ENCODE assay signal across 35 mouse cellular contexts in genomic region chr8:120656322-120657052, GRCm38 (mm10). TPM values are rescaled to one million over a fixed set of nuclear protein-coding genes. Genes with fewer than 3 reads are reported as not detected.
DNase-seq lines count a peak whose midpoint lies in the region; ATAC-seq and TF ChIP-seq lines count a peak whose summit lies in the region.
"Had no signal": no experiment of that assay in that cellular context is flagged by ENCODE, and none has a peak within 500 bp of the region (broad histone marks: within the 10 kb centered on the region; RNA-seq: fewer than 3 reads in every experiment).

No protein-coding gene starts in this region.

- H3K36me3 ChIP-seq in E14TG2a.4 (ENCODE audit: insufficient read depth, low read length) = peaks cover 90% of the 10 kb centered on the region

- H3K4me3 ChIP-seq in layer of hippocampus, adult 2 months = no peak overlapping the region
- peak overlapping the region; percentile 17; the same call in 1 of the 2 replicates for H3K4me3 ChIP-seq in E14TG2a.4 (replicated peaks; ENCODE audit: low read length)
- no peak overlapping the region for H3K4me3 ChIP-seq in olfactory bulb, adult 2 months (ENCODE audit: insufficient read depth, low read depth, low read length)
- H3K4me3 ChIP-seq: embryonic facial prominence, embryonic 12.5 days; forebrain, embryonic 10.5 days; forebrain, embryonic 15.5 days; hindbrain, embryonic 15.5 days; kidney, embryonic 15.5 days; limb, embryonic 13.5 days; liver, embryonic 13.5 days; megakaryocyte, embryonic 14.5 days; midbrain, embryonic 15.5 days; myocyte; neural tube, embryonic 13.5 days had no signal

- TF ChIP-seq POLR2A in brain, embryonic 14.5 days (IDR thresholded peaks at IDR 0.05; ENCODE audit: borderline replicate concordance, extremely low read depth, insufficient read depth, insufficient read length, poor library complexity, severe bottlenecking) = no peak
- no peak for TF ChIP-seq POLR2A in olfactory bulb, adult 2 months (IDR thresholded peaks at IDR 0.05; ENCODE audit: insufficient read depth, low read depth, low read length)

- peaks cover 95% of the 10 kb centered on the region for H3K4me1 ChIP-seq in E14TG2a.4 (replicated peaks; ENCODE audit: low read depth, low read length)
- H3K4me1 ChIP-seq in olfactory bulb, adult 2 months (ENCODE audit: control insufficient read depth, insufficient read depth, low read length) = peaks cover 24% of the 10 kb centered on the region
- H3K4me1 ChIP-seq: embryonic facial prominence, embryonic 12.5 days; forebrain, embryonic 10.5 days; forebrain, embryonic 15.5 days; hindbrain, embryonic 15.5 days; kidney, embryonic 15.5 days; limb, embryonic 13.5 days; midbrain, embryonic 15.5 days; neural tube, embryonic 13.5 days had no signal

- H3K27me3 ChIP-seq in E14TG2a.4 (ENCODE audit: insufficient read depth, low read length) = no peaks in the 10 kb centered on the region
- H3K27me3 ChIP-seq: embryonic facial prominence, embryonic 12.5 days; forebrain, embryonic 15.5 days; hindbrain, embryonic 15.5 days; kidney, embryonic 15.5 days; limb, embryonic 13.5 days; liver, embryonic 13.5 days; megakaryocyte, embryonic 14.5 days; midbrain, embryonic 15.5 days; neural tube, embryonic 13.5 days had no signal

- TF ChIP-seq CTCF in layer of hippocampus, adult 2 months (conservative IDR thresholded peaks at IDR 0.05) = no peak
- no peak for TF ChIP-seq CTCF in E14TG2a.4 (conservative IDR thresholded peaks at IDR 0.05; ENCODE audit: low read length)
- TF ChIP-seq CTCF in brain, embryonic 14.5 days (IDR thresholded peaks at IDR 0.05; ENCODE audit: borderline replicate concordance, extremely low read depth, insufficient read depth, insufficient read length) = no peak
- TF ChIP-seq CTCF in olfactory bulb, adult 2 months (IDR thresholded peaks at IDR 0.05; ENCODE audit: insufficient read depth, low read depth, low read length) = no peak

- DNase-seq in layer of hippocampus, adult 2 months (ENCODE audit: low spot score in 2 of 2) = no peak
- DNase-seq in layer of hippocampus, adult 11-12 months (ENCODE audit: low spot score) = no peak
- peak; percentile 37 for DNase-seq in brain, embryonic 14.5 days (ENCODE audit: low read depth)
- DNase-seq in kidney, adult 9 months = no peak
- DNase-seq: adrenal gland, adult 8-10 months; cerebellum, adult 11-12 months; cerebellum, postnatal 10 days; gastrocnemius, postnatal 25 days; heart, adult 11 months; heart, postnatal 4 days; kidney, adult 11 months; kidney, postnatal 25 days; liver, embryonic 13.5 days; lung, adult 18-20 months; lung, postnatal 4 days; spleen, adult 18-20 months; thymus, adult 2 months; thymus, postnatal 36 days had no signal

- peak overlapping the region; percentile 72 for H3K27ac ChIP-seq in layer of hippocampus, adult 2 months
- peak overlapping the region; percentile 28 for H3K27ac ChIP-seq in olfactory bulb, adult 2 months (ENCODE audit: insufficient read depth, low read depth, low read length)
- H3K27ac ChIP-seq: embryonic facial prominence, embryonic 12.5 days; forebrain, embryonic 10.5 days; forebrain, embryonic 15.5 days; hindbrain, embryonic 15.5 days; kidney, embryonic 15.5 days; limb, embryonic 13.5 days; liver, embryonic 13.5 days; midbrain, embryonic 15.5 days; neural tube, embryonic 13.5 days had no signal

- no peak for ATAC-seq in monocyte, adult 5-6 weeks (replicated peaks; ENCODE audit: insufficient number of reproducible peaks, low FRiP score, low TSS enrichment, poor library complexity, severe bottlenecking)
- ATAC-seq: forebrain, embryonic 15.5 days; lung, postnatal 0 days; midbrain, embryonic 15.5 days had no signal

- no peaks in the 10 kb centered on the region for H3K9me3 ChIP-seq in E14TG2a.4 (ENCODE audit: low read length)
- H3K9me3 ChIP-seq: embryonic facial prominence, embryonic 12.5 days; forebrain, embryonic 10.5 days; forebrain, embryonic 15.5 days; hindbrain, embryonic 15.5 days; kidney, embryonic 15.5 days; limb, embryonic 13.5 days; liver, embryonic 13.5 days; megakaryocyte, embryonic 14.5 days; midbrain, embryonic 15.5 days; neural tube, embryonic 13.5 days had no signal

- 63% methylated on average over 7 of the region's 7 CpGs for WGBS in olfactory bulb, adult 2 months

RNA-seq across cellular contexts. Expression of gene 1190005I06Rik, which starts 9.1 kb away (rescaled TPM):
- 10 to 100 TPM; 14.0 to 15.6 TPM for total RNA-seq in layer of hippocampus, adult 2 months (2021)
- polyA plus RNA-seq in brain, embryonic 14.5 days (2012; rRNA removed) = 6.0 and 7.4 TPM in 2 replicates
- not detected in 2 replicates for polyA plus RNA-seq in olfactory bulb, adult 2 months (2012; ENCODE audit: insufficient read depth, insufficient read length, low replicate concordance, missing spikeins)
- total RNA-seq in monocyte, adult 5-6 weeks (2017) = not detected in 3 replicates

RNA-seq across cellular contexts. Expression of gene Gm27021, which starts 11.4 kb away (rescaled TPM):
- under 1 TPM in 1 of 2 experiments, not detected in 1; 0.69 TPM for total RNA-seq in layer of hippocampus, adult 2 months (2021)
- 3.1 and 3.3 TPM in 2 replicates for polyA plus RNA-seq in brain, embryonic 14.5 days (2012; rRNA removed)
- polyA plus RNA-seq in olfactory bulb, adult 2 months (2012; ENCODE audit: insufficient read depth, insufficient read length, low replicate concordance, missing spikeins) = not detected in 2 replicates
- total RNA-seq in monocyte, adult 5-6 weeks (2017) = not detected in 3 replicates
- total RNA-seq: gastrocnemius, adult 18-20 months; gastrocnemius, postnatal 25 days; heart, postnatal 4 days; layer of hippocampus, postnatal 25 days had no signal
- polyA plus RNA-seq: heart, embryonic 16.5 days had no signal

RNA-seq across cellular contexts. Expression of gene Cox4i1, which starts 11.5 kb away (rescaled TPM):
- 1,000 to 10,000 TPM in 1 of 2 experiments, 100 to 1,000 TPM in 1; 991 to 1,040 TPM for total RNA-seq in layer of hippocampus, adult 2 months (2021)
- 976 and 987 TPM in 2 replicates for polyA plus RNA-seq in brain, embryonic 14.5 days (2012; rRNA removed)
- 424 TPM in 1 of 2 replicates, not detected in the other for polyA plus RNA-seq in olfactory bulb, adult 2 months (2012; ENCODE audit: insufficient read depth, insufficient read length, low replicate concordance, missing spikeins)
- total RNA-seq in monocyte, adult 5-6 weeks (2017) = 315 to 382 TPM (median 356 TPM) in 3 replicates

RNA-seq across cellular contexts. Expression of gene Emc8, which starts 11.9 kb away (rescaled TPM):
- 10 to 100 TPM; 74.1 to 85.4 TPM for total RNA-seq in layer of hippocampus, adult 2 months (2021)
- polyA plus RNA-seq in brain, embryonic 14.5 days (2012; rRNA removed) = 79.7 and 127 TPM in 2 replicates
- polyA plus RNA-seq in olfactory bulb, adult 2 months (2012; ENCODE audit: insufficient read depth, insufficient read length, low replicate concordance, missing spikeins) = 399 TPM in 1 of 2 replicates, not detected in the other
- 12.1 to 40.3 TPM (median 26.7 TPM) in 3 replicates for total RNA-seq in monocyte, adult 5-6 weeks (2017)

Comparison
In these comparisons a context has a peak if more than half of its experiments do, and no peak if none do; other contexts are left out.
1. RNA of gene 1190005I06Rik, which starts 9.1 kb away (total RNA-seq): 14.0 to 15.6 TPM in layer of hippocampus, adult 2 months; not detected in monocyte, adult 5-6 weeks; every median in the first group is over 10 times any median in the second.